Mouse (Mus musculus): ENCODE results near the gene Cxcl15. TPM values are rescaled to one million over a fixed set of nuclear protein-coding genes. Genes with fewer than 3 reads are reported as not detected.
"Not testable (repeated sequence)": the region's sequence is repeated elsewhere in the genome, so short reads cannot be mapped to it uniquely, and the experiment has no call there.

Cxcl15 gene
- polyA plus RNA-seq, 1 experiment from 2014 or later: not detected

DNA sequence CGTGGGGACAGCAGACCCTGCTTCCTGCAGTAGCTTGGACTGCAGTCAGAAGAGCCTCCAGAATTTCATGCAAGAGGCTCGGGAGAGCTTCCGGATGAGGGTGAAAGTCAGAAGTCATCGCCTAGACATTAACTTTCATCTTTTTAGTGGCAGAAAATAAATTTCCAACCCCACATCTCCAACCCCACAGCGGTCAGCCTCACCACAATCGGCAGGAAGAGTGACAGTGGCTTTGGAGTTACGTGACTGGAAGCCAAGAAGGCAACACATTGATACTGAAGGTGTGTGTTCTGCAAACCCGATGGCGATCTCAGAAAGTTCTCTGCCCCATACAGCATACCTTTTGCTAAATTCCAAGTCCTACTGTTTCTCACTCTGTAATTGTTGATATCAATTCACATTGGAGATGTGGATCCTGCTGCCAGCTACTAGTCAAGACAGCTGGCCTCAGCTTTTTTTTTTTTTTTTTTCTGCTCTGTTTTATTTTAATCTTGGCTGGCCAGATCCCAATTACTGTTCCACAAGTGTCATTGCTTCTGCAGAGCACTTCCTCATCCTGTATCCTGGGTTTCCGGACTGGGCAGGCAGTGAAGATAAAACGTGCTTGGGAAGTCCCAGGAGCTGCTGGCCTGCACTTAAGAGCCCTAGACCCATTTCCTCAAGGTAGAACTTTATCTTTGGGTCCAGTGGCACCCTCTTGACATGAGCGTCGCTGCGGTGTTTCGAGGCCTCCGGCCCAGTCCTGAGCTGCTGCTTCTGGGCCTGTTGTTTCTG lies 22.3 kb upstream of the Cxcl15 start, which contains the start of gene Pf4:
TSS of gene Pf4 (plus strand) at position 556 of the 774 bp plus-strand sequence.
- 0 out of 2 replicates have a peak, but pooled peaks have one; percentile 36 for ATAC-seq
- Histone ChIP-seq H3K4me3 (peak within 1 kb of the TSS; percentile 5; the same call in 1 of the 2 replicates), H3K4me1 (peaks cover 14% of the 10 kb centered on the region), H3K9ac (no peak within 1 kb of the TSS), H3K36me3 (no peaks in the 10 kb centered on the region), H3K4me2 (0 out of 2 replicates have a peak within 1 kb of the TSS, but pooled peaks have one; percentile 3), H3K27me3 (replicated peaks) (peaks cover 7% of the 10 kb centered on the region; the same call in 1 of the 2 replicates), H3K27ac (peak within 1 kb of the TSS; percentile 55; the same call in 1 of the 2 replicates), H3K9me3 (replicated peaks) (no peaks in the 10 kb centered on the region)
- 20% methylated on average over 16 of the region's 16 CpGs for WGBS (ENCODE audit: insufficient replicate concordance)

DNA sequence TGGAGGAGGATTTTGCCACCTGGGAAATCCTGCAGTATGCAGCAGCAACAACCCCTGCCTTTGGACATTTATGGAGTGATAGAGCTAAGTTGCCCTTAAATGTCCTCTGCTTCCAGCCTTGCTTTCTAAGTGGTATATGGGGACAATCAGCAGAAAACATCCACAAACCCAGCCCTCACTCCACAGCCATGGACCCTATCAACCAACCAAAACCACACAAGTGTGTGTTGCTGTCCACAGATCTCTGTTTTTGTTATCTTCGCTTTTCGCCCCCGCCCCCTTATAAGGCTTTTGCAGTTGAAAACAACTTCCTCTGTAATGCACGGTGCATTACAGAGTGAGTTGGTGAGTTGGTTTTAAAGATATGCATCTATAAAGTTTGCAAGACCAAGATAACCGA lies 18.8 kb upstream of the Cxcl15 start:
- H3K4me2 ChIP-seq: no peak overlapping the region
- H3K4me3 ChIP-seq: no peak overlapping the region
- peaks cover 14% of the 10 kb centered on the region for H3K4me1 ChIP-seq
- no peaks in the 10 kb centered on the region for H3K36me3 ChIP-seq
- ATAC-seq: peak; percentile 80
- H3K27me3 ChIP-seq (replicated peaks): peaks cover 7% of the 10 kb centered on the region; the same call in 1 of the 2 replicates
- no peaks in the 10 kb centered on the region for H3K9me3 ChIP-seq (replicated peaks)
- H3K9ac ChIP-seq: no peak overlapping the region
- H3K27ac ChIP-seq: no peak overlapping the region
- 12% methylated on average over 5 of the region's 5 CpGs for WGBS (ENCODE audit: insufficient replicate concordance)

DNA sequence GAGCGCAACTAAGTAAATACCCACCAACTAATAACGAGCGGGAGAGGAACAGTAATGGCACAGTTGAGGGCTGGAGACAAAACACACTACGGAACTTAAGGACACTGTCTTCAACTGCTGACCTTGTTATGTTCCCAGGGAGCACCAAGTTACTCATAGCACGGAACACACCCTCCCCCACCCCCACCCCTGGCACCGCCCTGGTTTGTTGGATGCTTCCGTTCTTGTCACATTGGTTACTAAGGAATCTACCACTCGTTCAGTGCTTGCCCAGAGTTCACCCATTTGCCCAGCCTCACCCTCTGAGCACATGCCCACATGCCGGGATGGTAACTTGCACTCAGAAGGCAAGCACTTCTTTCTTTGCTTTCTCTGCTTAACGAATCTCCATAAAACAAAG lies 16.7 kb upstream of the Cxcl15 start:
- WGBS (ENCODE audit: insufficient replicate concordance): 73% methylated on average over 10 of the region's 10 CpGs

DNA sequence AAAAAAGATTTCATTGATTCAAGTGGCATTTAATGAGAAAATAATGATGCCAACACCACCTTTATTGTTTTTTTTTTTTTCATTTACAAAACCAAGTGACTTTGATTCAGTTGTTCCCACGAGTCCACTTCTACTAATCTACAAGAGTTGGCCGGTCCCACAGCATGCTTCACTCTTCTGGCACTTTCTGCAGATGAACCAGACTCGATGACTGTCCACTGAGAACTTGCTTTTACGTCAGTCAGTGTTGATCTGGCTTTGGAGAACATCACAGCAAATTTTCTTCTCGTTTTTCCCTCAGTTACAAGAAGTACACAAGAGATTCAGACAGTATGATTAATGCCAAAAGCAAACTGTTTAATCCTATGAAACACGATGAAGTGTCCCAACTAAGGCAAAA lies 15.5 kb upstream of the Cxcl15 start:
- H3K4me2 ChIP-seq: no peak overlapping the region
- no peak overlapping the region for H3K4me3 ChIP-seq
- H3K9me3 ChIP-seq (replicated peaks): no peaks in the 10 kb centered on the region
- ATAC-seq: no peak
- no peaks in the 10 kb centered on the region for H3K27me3 ChIP-seq (replicated peaks)
- WGBS (ENCODE audit: insufficient replicate concordance): 62% methylated on average over 6 of the region's 6 CpGs
- H3K4me1 ChIP-seq: peaks cover 11% of the 10 kb centered on the region; the same call in 1 of the 2 replicates
- H3K27ac ChIP-seq: no peak overlapping the region
- no peaks in the 10 kb centered on the region for H3K36me3 ChIP-seq
- no peak overlapping the region for H3K9ac ChIP-seq

More for the DNA sequence above, 16.7 kb upstream of the Cxcl15 start:
- no peak for ATAC-seq
- no peaks in the 10 kb centered on the region for H3K9me3 ChIP-seq (replicated peaks)
- no peaks in the 10 kb centered on the region for H3K36me3 ChIP-seq
- H3K27me3 ChIP-seq (replicated peaks): 0 out of 2 replicates have a peak, but pooled peaks cover 3% of the 10 kb centered on the region
- H3K9ac ChIP-seq: no peak overlapping the region
- no peak overlapping the region for H3K27ac ChIP-seq
- H3K4me1 ChIP-seq: peaks cover 11% of the 10 kb centered on the region; the same call in 1 of the 2 replicates
- no peak overlapping the region for H3K4me3 ChIP-seq
- no peak overlapping the region for H3K4me2 ChIP-seq

DNA sequence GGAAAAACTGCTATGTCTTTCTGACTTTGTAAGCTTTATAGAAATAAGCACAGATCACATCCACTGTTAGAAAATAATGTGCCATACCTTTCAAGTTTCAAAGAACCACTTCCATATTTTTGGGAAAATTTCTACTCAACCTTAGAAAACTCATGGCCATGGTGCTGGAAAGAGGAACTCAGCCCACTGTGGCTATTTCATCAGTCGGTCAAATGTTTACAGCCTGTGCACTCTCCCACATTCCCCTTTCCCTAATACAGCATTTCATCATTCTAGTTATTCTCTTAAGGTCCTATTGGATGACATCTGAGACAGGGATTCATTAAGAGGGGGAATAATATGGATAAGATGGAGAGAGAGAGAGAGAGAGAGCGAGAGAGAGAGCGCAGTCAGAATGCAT lies 10.6 kb upstream of the Cxcl15 start:
- ATAC-seq: no peak
- H3K4me1 ChIP-seq: no peaks in the 10 kb centered on the region
- no peaks in the 10 kb centered on the region for H3K27me3 ChIP-seq (replicated peaks)
- no peak overlapping the region for H3K27ac ChIP-seq
- no peak overlapping the region for H3K4me3 ChIP-seq
- no peak overlapping the region for H3K4me2 ChIP-seq
- no peaks in the 10 kb centered on the region for H3K36me3 ChIP-seq
- no peak overlapping the region for H3K9ac ChIP-seq
- WGBS (ENCODE audit: insufficient replicate concordance): 64% methylated on average over 3 of the region's 3 CpGs
- no peaks in the 10 kb centered on the region for H3K9me3 ChIP-seq (replicated peaks)

DNA sequence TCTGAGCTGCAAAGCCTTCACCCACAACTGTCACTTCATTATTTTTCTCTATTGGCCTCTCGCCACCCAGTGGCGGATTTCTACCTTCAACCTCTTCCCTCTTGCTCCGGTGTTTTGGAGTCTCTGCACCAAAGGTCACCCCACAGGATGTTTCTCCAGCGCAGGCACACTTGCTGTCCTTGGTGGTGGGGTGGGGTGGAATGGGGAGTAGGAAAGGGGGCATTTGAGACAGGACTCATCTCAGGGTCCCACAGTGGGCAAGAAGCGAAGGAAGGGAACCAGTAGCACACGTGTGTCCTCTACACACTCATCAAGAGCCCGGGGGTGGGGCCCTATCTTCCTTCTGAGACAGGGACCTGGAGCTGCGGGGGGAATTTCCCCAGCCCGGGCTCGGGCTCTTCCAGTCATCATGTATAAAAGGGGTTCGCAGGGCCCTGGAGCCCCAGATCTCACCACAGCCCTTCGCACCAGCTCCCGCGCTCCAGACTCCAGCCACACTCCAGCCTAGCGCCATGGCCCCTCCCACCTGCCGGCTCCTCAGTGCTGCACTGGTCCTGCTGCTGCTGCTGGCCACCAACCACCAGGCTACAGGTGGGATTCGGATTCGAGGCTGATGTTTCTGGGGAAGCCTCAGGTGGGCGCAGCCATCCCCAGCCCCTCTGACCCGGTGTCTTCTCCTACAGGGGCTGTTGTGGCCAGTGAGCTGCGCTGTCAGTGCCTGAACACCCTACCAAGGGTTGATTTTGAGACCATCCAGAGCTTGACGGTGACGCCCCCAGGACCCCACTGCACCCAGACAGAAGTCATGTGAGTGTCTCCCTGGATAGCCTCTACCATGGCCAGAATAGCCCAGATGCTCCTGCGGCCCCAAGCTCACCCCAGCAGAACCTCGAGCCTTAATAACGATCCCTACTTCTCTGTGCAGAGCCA lies 8.4 kb upstream of the Cxcl15 start, which contains the start of gene Cxcl3:
TSS of gene Cxcl3 (plus strand) at position 445 of the 930 bp plus-strand sequence.
- H3K9ac ChIP-seq: no peak within 1 kb of the TSS
- peak; percentile 51; the same call in 1 of the 2 replicates for ATAC-seq
- H3K4me2 ChIP-seq: peak within 1 kb of the TSS; percentile 59
- no peaks in the 10 kb centered on the region for H3K4me1 ChIP-seq
- H3K36me3 ChIP-seq: no peaks in the 10 kb centered on the region
- no peaks in the 10 kb centered on the region; the same call in 1 of the 2 replicates for H3K27me3 ChIP-seq (replicated peaks)
- H3K9me3 ChIP-seq (replicated peaks): no peaks in the 10 kb centered on the region
- 14% methylated on average over 26 of the region's 26 CpGs for WGBS (ENCODE audit: insufficient replicate concordance)
- H3K27ac ChIP-seq: no peak within 1 kb of the TSS
- H3K4me3 ChIP-seq: peak within 1 kb of the TSS; percentile 32

DNA sequence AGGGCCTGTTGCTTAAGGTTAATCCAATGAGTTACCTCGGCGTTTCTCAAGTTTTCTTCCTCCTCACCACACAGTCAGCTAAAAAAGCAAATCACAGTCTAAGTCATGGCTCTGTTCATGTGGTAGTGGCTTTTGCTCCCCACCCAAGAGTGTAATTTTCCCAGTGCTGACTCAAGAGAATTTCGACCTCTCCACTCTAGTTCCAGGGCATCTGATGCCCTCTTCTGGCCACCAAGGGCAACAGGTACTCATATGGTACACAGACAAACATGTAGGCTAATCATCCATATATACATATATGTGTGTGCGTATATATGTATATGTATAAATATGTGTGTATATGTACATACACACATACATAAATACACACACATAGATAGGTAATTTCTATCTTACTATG lies 6.2 kb upstream of the Cxcl15 start:
- H3K4me1 ChIP-seq: no peaks in the 10 kb centered on the region
- no peaks in the 10 kb centered on the region; the same call in 1 of the 2 replicates for H3K27me3 ChIP-seq (replicated peaks)
- no peak overlapping the region for H3K27ac ChIP-seq
- no peaks in the 10 kb centered on the region for H3K9me3 ChIP-seq (replicated peaks)
- no peaks in the 10 kb centered on the region for H3K36me3 ChIP-seq
- 61% methylated on average over 4 of the region's 4 CpGs for WGBS (ENCODE audit: insufficient replicate concordance)
- no peak overlapping the region for H3K4me2 ChIP-seq
- no peak overlapping the region for H3K4me3 ChIP-seq
- H3K9ac ChIP-seq: no peak overlapping the region
- no peak for ATAC-seq

DNA sequence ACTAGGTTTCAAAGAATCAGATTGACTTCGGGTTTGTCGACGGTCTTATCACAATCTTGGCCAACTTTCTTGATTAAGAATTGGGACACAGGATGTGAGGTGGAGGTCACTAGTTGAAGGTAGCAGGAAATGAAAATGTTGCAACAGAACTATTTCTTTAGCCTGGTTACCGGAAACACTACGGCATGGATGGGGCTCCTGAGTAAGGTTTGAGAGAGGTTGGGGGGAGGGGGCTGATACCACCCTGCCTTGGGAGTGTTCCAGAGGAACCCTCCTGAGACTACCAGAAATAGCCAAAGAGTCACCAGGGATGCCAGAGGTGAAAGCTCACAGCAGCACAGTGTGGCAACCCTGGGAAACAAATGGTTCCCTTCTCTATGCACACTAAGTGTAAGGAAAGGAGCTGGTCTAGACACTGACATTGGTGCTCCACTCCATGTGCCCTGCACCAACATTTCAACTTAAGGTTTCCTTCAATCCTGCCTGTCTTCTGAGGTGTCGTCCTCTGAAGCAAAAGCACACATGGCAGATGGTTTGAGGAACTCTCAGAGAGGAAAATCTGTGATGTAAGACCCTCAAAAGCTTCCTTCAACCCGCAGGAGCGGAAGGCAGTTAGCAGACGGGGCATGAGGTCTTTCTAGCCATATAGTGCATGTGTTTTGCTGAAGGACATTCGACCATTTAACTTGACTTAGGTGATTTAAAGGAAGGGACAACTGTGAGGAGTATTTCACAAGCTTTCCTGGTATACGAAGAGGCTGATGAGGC lies 4.8 kb upstream of the Cxcl15 start:
- WGBS (ENCODE audit: insufficient replicate concordance): 25% methylated on average over 11 of the region's 11 CpGs
- no peaks in the 10 kb centered on the region for H3K9me3 ChIP-seq (replicated peaks)

DNA sequence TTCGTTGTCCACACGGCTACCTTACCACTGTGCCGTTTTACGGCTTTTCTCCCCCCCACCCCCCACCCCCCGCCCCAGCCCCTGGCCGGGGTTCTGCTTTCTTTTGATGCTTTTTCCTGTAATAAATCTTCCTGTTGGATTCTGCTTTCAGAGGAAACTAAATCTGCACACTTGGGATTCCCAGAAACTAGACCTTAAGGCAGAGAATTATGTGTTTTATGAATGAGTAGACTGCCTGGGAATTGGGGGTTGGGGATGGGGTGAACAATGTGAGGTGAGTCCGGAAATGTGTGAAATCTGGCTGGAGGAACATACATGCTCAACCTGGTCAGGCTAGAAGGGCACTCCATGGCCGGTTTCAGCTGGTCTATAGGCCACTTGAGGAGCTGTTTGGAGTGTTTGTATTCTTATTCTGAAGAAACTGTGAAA lies 4.2 kb upstream of the Cxcl15 start:
- H3K27ac ChIP-seq: no peak overlapping the region
- H3K9ac ChIP-seq: no peak overlapping the region
- ATAC-seq: no peak

More for the DNA sequence above, 4.8 kb upstream of the Cxcl15 start:
- Histone ChIP-seq H3K4me1 (no peaks in the 10 kb centered on the region), H3K4me2 (no peak overlapping the region), H3K27ac (no peak overlapping the region), H3K4me3 (no peak overlapping the region), H3K27me3 (replicated peaks) (no peaks in the 10 kb centered on the region; the same call in 1 of the 2 replicates), H3K36me3 (no peaks in the 10 kb centered on the region), H3K9ac (no peak overlapping the region)
- ATAC-seq: no peak

DNA sequence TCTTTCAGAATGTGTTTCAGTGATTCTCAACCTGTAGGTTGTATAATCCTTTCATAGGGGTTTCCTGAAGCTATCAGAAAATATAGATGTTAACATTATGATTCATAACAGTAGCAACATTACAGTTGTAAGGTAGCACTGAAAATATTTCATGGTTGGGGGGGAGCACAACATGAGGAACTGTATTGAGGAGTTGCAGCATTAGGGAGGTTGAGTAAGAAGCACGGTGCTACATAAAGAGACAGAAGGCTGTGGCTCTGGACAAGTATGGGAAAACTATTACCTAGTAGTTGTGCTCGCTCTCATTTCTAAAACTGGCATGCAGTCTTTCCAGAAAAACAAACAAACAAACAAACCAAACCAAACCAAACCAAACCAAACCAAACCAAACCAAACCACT lies 1.1 kb downstream of the Cxcl15 start:
- H3K9ac ChIP-seq; H3K27ac ChIP-seq; H3K4me1 ChIP-seq; H3K36me3 ChIP-seq; ATAC-seq; H3K4me3 ChIP-seq; H3K4me2 ChIP-seq; H3K27me3 ChIP-seq (replicated peaks); H3K9me3 ChIP-seq (replicated peaks): not testable (repeated sequence)
- 56% methylated on average over 2 of the region's 2 CpGs for WGBS (ENCODE audit: insufficient replicate concordance)

More for the DNA sequence above, 4.2 kb upstream of the Cxcl15 start:
- H3K36me3 ChIP-seq: no peaks in the 10 kb centered on the region
- H3K9me3 ChIP-seq (replicated peaks): no peaks in the 10 kb centered on the region
- no peak overlapping the region for H3K4me2 ChIP-seq
- no peak overlapping the region for H3K4me3 ChIP-seq
- no peaks in the 10 kb centered on the region for H3K4me1 ChIP-seq
- no peaks in the 10 kb centered on the region; the same call in 1 of the 2 replicates for H3K27me3 ChIP-seq (replicated peaks)
- WGBS (ENCODE audit: insufficient replicate concordance): 37% methylated on average over 8 of the region's 8 CpGs

DNA sequence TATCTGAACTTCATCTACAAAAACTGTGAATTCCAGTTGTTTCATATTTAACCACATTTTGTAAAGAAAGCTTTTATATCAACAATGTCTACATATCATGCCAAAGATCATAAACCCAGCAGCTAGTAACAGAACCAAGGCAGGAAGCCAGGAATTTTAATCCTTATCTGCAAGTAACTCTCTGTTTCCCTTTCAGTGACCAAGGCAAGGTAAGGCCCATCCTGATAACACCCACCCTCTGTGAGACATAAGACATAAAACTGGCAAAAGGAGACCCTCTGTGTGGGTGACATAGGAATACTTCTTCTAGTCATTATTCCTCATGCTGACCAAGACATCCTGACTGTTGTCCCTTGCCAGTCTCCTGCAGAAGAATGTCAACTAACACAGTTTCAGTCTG lies 10.2 kb downstream of the Cxcl15 start:
- H3K36me3 ChIP-seq: no peaks in the 10 kb centered on the region
- no peak overlapping the region for H3K4me3 ChIP-seq
- no peaks in the 10 kb centered on the region for H3K9me3 ChIP-seq (replicated peaks)
- no peak overlapping the region for H3K4me2 ChIP-seq
- H3K27me3 ChIP-seq (replicated peaks): no peaks in the 10 kb centered on the region
- H3K9ac ChIP-seq: no peak overlapping the region
- no peak overlapping the region for H3K27ac ChIP-seq
- ATAC-seq: no peak
- no peaks in the 10 kb centered on the region for H3K4me1 ChIP-seq
